Mouse (Mus musculus) liver, embryonic 14.5 days (tissue): ENCODE measurements around the gene St7l. TPM values are rescaled to one million over a fixed set of nuclear protein-coding genes. Genes with fewer than 3 reads are reported as not detected.
A peak's percentile ranks its signal among the peaks of the same experiment; 100 is the strongest.

ENCODE experiments used
- ATAC-seq: fragments of 200-750 bp; cut with Nextera tagmentation; 2 replicates; pipeline ENCODE4 v1.8.0; 2017; ENCODE audit warnings: moderate number of reproducible peaks, mild to moderate bottlenecking, moderate library complexity; ENCODE audit not compliant: insufficient read depth
- DNase-seq, 3 experiments: peaks; one replicate each; pipeline ENCODE4 v3.0.0-alpha.2; 2012 to 2013; ENCODE audit warnings: low read depth in 3 of 3, low spot score in 3 of 3
- H3K27ac ChIP-seq: fragments of 300-500 bp; sonication (generic); 2 replicates; pipeline ENCODE4 v1.5.1; 2014; ENCODE audit warnings: moderate library complexity, mild to moderate bottlenecking, control low read depth, inconsistent platforms
- H3K27me3 ChIP-seq: fragments of 300-500 bp; sonication (generic); 2 replicates; pipeline ENCODE4 v1.6.1; 2014; ENCODE audit warnings: mild to moderate bottlenecking, low read length, moderate library complexity; ENCODE audit not compliant: control insufficient read depth, insufficient read depth
- H3K36me3 ChIP-seq: fragments of 300-500 bp; sonication (generic); replicated peaks from 2 replicates; pipeline ENCODE4 v1.6.1; 2014; ENCODE audit warnings: low read depth; ENCODE audit not compliant: control insufficient read depth, insufficient read depth
- H3K4me1 ChIP-seq, 2 experiments: fragments of 200-500 bp in 1 of 2; fragments of 300-500 bp in 1 of 2; sonication (generic) in 1 of 2; replicated peaks; 2 replicates each; pipeline ENCODE4 v1.6.1; 2012 to 2014; ENCODE audit warnings: antibody characterized with exemption in 1 of 2, inconsistent platforms in 1 of 2, low read length in 1 of 2; ENCODE audit not compliant: control insufficient read depth in 2 of 2, insufficient read depth in 2 of 2
- H3K4me2 ChIP-seq: fragments of 300-500 bp; sonication (generic); 2 replicates; pipeline ENCODE4 v1.6.1; 2014; ENCODE audit warnings: low read depth, mild to moderate bottlenecking, control low read depth, moderate library complexity
- H3K4me3 ChIP-seq, 2 experiments: fragments of 200-500 bp in 1 of 2; fragments of 300-500 bp in 1 of 2; sonication (generic) in 1 of 2; 2 replicates each; pipeline ENCODE4 v1.5.1; 2012 to 2014; ENCODE audit warnings: low read depth in 2 of 2, low read length in 2 of 2, mild to moderate bottlenecking in 2 of 2, control low read depth in 1 of 2, inconsistent platforms in 1 of 2, moderate library complexity in 1 of 2; ENCODE audit not compliant: insufficient read depth in 1 of 2
- H3K9ac ChIP-seq: fragments of 300-500 bp; sonication (generic); replicated peaks from 2 replicates; pipeline ENCODE4 v1.6.1; 2014; ENCODE audit warnings: mild to moderate bottlenecking, control low read depth, moderate library complexity
- H3K9me3 ChIP-seq: fragments of 300-500 bp; sonication (generic); 2 replicates; pipeline ENCODE4 v1.6.1; 2016; ENCODE audit warnings: low read length, mixed read lengths; ENCODE audit not compliant: control insufficient read depth
- CTCF ChIP-seq: IDR thresholded peaks from 2 replicates; pipeline ENCODE4 v1.5.1; 2016; ENCODE audit warnings: antibody characterized with exemption, low read depth, control low read depth
- EP300 ChIP-seq: IDR thresholded peaks from 2 replicates; pipeline ENCODE4 v1.6.1; 2016; ENCODE audit warnings: antibody characterized with exemption, low read depth
- WGBS: fragments of 180-500 bp; shearing (Covaris S2); extraction: QIAGEN DNeasy Blood & Tissue Kit; methylation state at CpG from one replicate; pipeline ENCODE4 v1.1.7; 2014; ENCODE audit not compliant: insufficient replicate concordance; 5-methylcytosine and 5-hydroxymethylcytosine counted together
- polyA plus RNA-seq, 2 experiments: library from polyadenylated mRNA; depleted of rRNA in 1 of 2; stranded (reverse) in 1 of 2; unstranded in 1 of 2; fragments of >200 nt; fragmentation: Nextera tagmentation in 1 of 2; extraction: Ambion mirVana in 1 of 2; gene quantifications; 2 replicates each; pipeline versions ENCODE4 v1.2.1 to v1.2.3; 2012 to 2014

St7l gene
- polyA plus RNA-seq, 2 experiments: 3.9 to 8.9 TPM

- H3K9ac ChIP-seq: peak within 1 kb of the TSS; percentile 87
- DNase-seq (peak; percentile 49 to 59 (median 55)), ATAC-seq (peak; percentile 80)
- H3K27ac ChIP-seq: peak within 1 kb of the TSS; percentile 55
- under 1% methylated on average over 39 of the region's 40 CpGs for WGBS
- TF ChIP-seq EP300: no peak
- no peak for TF ChIP-seq CTCF
- H3K9me3 ChIP-seq: no peaks in the 10 kb centered on the region
- H3K36me3 ChIP-seq: peaks cover 4% of the 10 kb centered on the region
- peaks cover 9 to 13% of the 10 kb centered on the region in 2 experiments for H3K4me1 ChIP-seq
- no peaks in the 10 kb centered on the region for H3K27me3 ChIP-seq
- peak within 1 kb of the TSS; percentile 71 for H3K4me2 ChIP-seq
- H3K4me3 ChIP-seq: peak within 1 kb of the TSS; percentile 88 to 92
These were observed 45.6 kb upstream of the St7l start, which contains the start of gene Mov10 for GRCm38 (mm10) chr3:104817991-104818748. Mov10 (minus strand) TSS chr3:104818563.

GRCm38 (mm10) chr3:104818749-104819134 is 45.1 kb upstream of the St7l start:
- no peak for DNase-seq
- ATAC-seq: peak; percentile 21; the same call in 1 of the 2 replicates
- Histone ChIP-seq H3K4me3 (peak overlapping the region; percentile 88 to 92), H3K27ac (peak overlapping the region; percentile 30), H3K9me3 (no peaks in the 10 kb centered on the region), H3K4me1 (peaks cover 9 to 13% of the 10 kb centered on the region in 2 experiments), H3K36me3 (peaks cover 4% of the 10 kb centered on the region), H3K4me2 (peak overlapping the region; percentile 71), H3K9ac (peak overlapping the region; percentile 87), H3K27me3 (no peaks in the 10 kb centered on the region)
- WGBS: under 1% methylated on average over 3 of the region's 3 CpGs
- TF ChIP-seq CTCF (no peak), EP300 (no peak)

DNA sequence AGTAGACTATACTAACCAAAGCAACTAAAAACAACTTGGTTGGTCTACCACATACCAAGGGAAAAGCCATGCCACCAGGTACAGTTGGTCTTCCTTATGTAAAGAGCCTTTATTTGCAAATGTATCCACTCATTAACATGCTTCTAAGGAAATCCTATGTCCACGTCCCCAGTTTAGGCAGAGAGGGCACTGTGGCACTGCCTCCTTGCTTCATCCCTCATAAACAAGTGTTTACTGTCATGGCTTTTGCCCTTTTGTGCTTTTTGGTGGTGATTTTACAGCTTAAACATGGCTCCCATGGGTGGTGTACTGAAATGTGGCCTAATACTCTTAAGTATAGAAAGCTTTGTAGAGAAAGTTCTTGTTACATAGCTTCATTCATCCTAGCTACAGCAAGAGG is 43.4 kb upstream of the St7l start:
- no peaks in the 10 kb centered on the region for H3K9me3 ChIP-seq
- no peak overlapping the region; the same call in 1 of the 2 replicates for H3K27ac ChIP-seq
- no peak overlapping the region for H3K4me3 ChIP-seq
- H3K36me3 ChIP-seq: peaks cover 8% of the 10 kb centered on the region
- TF ChIP-seq EP300 (no peak), CTCF (no peak)
- 64% methylated on average over 1 of the region's 1 CpGs for WGBS
- ATAC-seq: no peak
- peaks cover 9 to 13% of the 10 kb centered on the region in 2 experiments for H3K4me1 ChIP-seq
- no peaks in the 10 kb centered on the region for H3K27me3 ChIP-seq
- no peak overlapping the region for H3K9ac ChIP-seq
- H3K4me2 ChIP-seq: no peak overlapping the region
- no peak for DNase-seq

- 68% methylated on average over 3 of the region's 3 CpGs for WGBS
- no peak for TF ChIP-seq CTCF
- TF ChIP-seq EP300: no peak
- Histone ChIP-seq H3K4me1 (peaks cover 9 to 11% of the 10 kb centered on the region in 2 experiments), H3K36me3 (peaks cover 25% of the 10 kb centered on the region), H3K27me3 (no peaks in the 10 kb centered on the region), H3K4me3 (no peak overlapping the region), H3K4me2 (no peak overlapping the region), H3K27ac (no peak overlapping the region), H3K9ac (no peak overlapping the region), H3K9me3 (no peaks in the 10 kb centered on the region)
- ATAC-seq (no peak), DNase-seq (no peak)
These were observed 41.4 kb upstream of the St7l start for GRCm38 (mm10) chr3:104822413-104822812.

DNA sequence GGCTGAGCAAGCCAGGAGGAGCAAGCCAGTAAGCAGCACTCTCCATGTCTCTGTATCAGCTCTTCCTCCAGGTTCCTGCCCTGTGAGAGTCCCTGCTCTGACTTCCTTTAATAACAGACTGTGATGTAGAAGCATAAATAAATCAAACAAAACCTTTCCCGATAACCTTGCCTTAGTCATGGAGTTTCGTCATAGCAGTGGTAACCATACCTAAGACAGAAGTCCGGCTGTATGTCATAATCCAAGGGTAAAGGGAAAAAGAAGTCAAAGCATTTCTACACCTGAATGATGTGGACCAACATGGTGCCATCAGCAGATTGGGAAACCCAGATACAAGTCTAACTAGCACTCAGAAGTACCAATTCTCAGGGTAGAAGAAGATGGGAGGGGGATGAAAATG is 28.0 kb upstream of the St7l start:
- ATAC-seq: no peak
- H3K4me1 ChIP-seq: no peaks in the 10 kb centered on the region
- 83% methylated on average over 3 of the region's 3 CpGs for WGBS
- no peaks in the 10 kb centered on the region for H3K27me3 ChIP-seq
- H3K9me3 ChIP-seq: no peaks in the 10 kb centered on the region
- no peak overlapping the region for H3K27ac ChIP-seq
- H3K4me2 ChIP-seq: no peak overlapping the region
- no peak overlapping the region for H3K4me3 ChIP-seq
- H3K36me3 ChIP-seq: peaks cover 53% of the 10 kb centered on the region
- TF ChIP-seq CTCF (no peak), EP300 (no peak)
- no peak for DNase-seq
- no peak overlapping the region for H3K9ac ChIP-seq
